Mouse (Mus musculus) C2C12 (cell line): ENCODE measurements around the gene Pdilt. TPM values are rescaled to one million over a fixed set of nuclear protein-coding genes. Genes with fewer than 3 reads are reported as not detected.

Source experiments
- H3K27me3 ChIP-seq: one replicate; pipeline ENCODE4 v1.6.1; 2011; ENCODE audit not compliant: control insufficient read depth, insufficient read depth, insufficient read length
- H3K36me3 ChIP-seq: one replicate; pipeline ENCODE4 v1.6.1; 2011; ENCODE audit not compliant: control insufficient read depth, insufficient read depth
- H3K4me3 ChIP-seq: one replicate; pipeline ENCODE4 v1.5.1; 2011; ENCODE audit warnings: mild to moderate bottlenecking, control low read depth; ENCODE audit not compliant: poor library complexity, insufficient read depth, severe bottlenecking
- H3K79me2 ChIP-seq: one replicate; pipeline ENCODE4 v1.6.1; 2011; ENCODE audit not compliant: control insufficient read depth, insufficient read depth
- H3K79me3 ChIP-seq: one replicate; pipeline ENCODE4 v1.6.1; 2011; ENCODE audit warnings: low read depth, control low read depth
- H3ac ChIP-seq: one replicate; pipeline ENCODE3; 2011; ENCODE audit warnings: low read depth; ENCODE audit not compliant: control insufficient read depth, insufficient read length
- CEBPB ChIP-seq: IDR thresholded peaks from one replicate; pipeline ENCODE4 v1.6.1; 2011; ENCODE audit warnings: low read depth, mild to moderate bottlenecking, control low read depth, moderate library complexity
- CTCF ChIP-seq: IDR thresholded peaks from one replicate; pipeline ENCODE4 v1.5.1; 2011; ENCODE audit not compliant: control insufficient read depth, insufficient read depth, insufficient read length
- FOSL1 ChIP-seq: IDR thresholded peaks from one replicate; pipeline ENCODE4 v1.8.0; 2011; ENCODE audit warnings: mild to moderate bottlenecking, low read length; ENCODE audit not compliant: poor library complexity, insufficient read depth, severe bottlenecking
- MAX ChIP-seq: IDR thresholded peaks from one replicate; pipeline ENCODE4 v1.6.1; 2011; ENCODE audit warnings: mild to moderate bottlenecking, control low read depth
- MYOD1 ChIP-seq: IDR thresholded peaks from one replicate; pipeline ENCODE4 v1.6.1; 2011; ENCODE audit warnings: low read depth; ENCODE audit not compliant: control insufficient read depth, insufficient read length
- MYOG ChIP-seq: IDR thresholded peaks from one replicate; pipeline ENCODE4 v1.6.1; 2011; ENCODE audit not compliant: control insufficient read depth, insufficient read length; ENCODE audit errors: extremely low read depth
- USF1 ChIP-seq: IDR thresholded peaks from one replicate; pipeline ENCODE4 v1.6.1; 2011; ENCODE audit warnings: low read depth, mild to moderate bottlenecking, control low read depth, moderate library complexity
- polyA plus RNA-seq: library from polyadenylated mRNA; unstranded; fragments of >200 nt; fragmentation: generic; extraction: Trizol; gene quantifications from one replicate; pipeline ENCODE4 v1.2.1, GENCODE M21; 2012; ENCODE audit warnings: missing spikeins

The Pdilt gene
- polyA plus RNA-seq, 1 experiment = not detected

DNA sequence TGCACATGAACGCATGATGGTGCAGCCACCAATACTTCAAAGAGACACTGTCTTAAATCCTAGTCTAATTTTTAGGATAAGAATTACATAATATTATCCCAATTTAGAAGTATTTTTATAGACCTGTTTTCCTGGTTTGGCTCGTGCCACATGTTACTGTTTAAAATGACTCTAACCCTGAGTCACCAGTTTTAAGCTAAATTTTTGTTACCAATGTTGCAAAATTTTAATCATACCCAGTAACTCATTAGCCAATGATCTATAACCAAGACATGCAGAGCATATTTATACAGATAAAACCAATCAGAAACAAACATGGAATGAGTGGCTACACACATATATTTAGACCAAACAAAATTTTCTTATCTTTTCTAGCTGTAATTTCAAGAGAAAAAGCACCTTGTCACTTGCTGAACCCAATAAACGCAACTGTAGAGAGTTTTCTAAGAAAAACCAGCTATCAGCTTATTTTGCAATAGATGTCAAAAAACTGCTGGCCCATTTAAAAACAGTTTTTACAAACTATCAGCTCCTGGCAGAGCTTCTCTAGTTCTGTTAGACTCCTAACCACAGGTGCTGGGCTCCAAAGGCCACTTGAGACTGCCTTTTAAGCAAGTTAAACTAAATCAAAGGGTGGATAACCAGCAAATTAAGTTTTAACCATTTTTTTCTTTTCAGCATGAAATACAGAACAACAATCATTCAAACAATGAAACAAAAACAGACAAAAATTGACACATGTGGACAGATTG is 27.4 kb upstream of the Pdilt start:
- no peak overlapping the region for H3ac ChIP-seq
- H3K36me3 ChIP-seq = no peaks in the 10 kb centered on the region
- no peaks in the 10 kb centered on the region for H3K79me3 ChIP-seq
- TF ChIP-seq MYOG (no peak), CTCF (no peak), MYOD1 (no peak), FOSL1 (no peak), CEBPB (no peak), MAX (no peak), USF1 (no peak)
- H3K79me2 ChIP-seq = no peaks in the 10 kb centered on the region
- H3K4me3 ChIP-seq = no peak overlapping the region
- H3K27me3 ChIP-seq = no peaks in the 10 kb centered on the region

- no peaks in the 10 kb centered on the region for H3K27me3 ChIP-seq
- no peaks in the 10 kb centered on the region for H3K36me3 ChIP-seq
- H3K79me3 ChIP-seq = no peaks in the 10 kb centered on the region
- no peak overlapping the region for H3ac ChIP-seq
- H3K79me2 ChIP-seq = no peaks in the 10 kb centered on the region
- TF ChIP-seq CTCF (no peak), MAX (no peak), CEBPB (no peak), USF1 (no peak), FOSL1 (no peak), MYOG (no peak), MYOD1 (no peak)
- no peak overlapping the region for H3K4me3 ChIP-seq
These were observed 22.3 kb upstream of the Pdilt start for GRCm38 (mm10) chr7:119545572-119545971.

DNA sequence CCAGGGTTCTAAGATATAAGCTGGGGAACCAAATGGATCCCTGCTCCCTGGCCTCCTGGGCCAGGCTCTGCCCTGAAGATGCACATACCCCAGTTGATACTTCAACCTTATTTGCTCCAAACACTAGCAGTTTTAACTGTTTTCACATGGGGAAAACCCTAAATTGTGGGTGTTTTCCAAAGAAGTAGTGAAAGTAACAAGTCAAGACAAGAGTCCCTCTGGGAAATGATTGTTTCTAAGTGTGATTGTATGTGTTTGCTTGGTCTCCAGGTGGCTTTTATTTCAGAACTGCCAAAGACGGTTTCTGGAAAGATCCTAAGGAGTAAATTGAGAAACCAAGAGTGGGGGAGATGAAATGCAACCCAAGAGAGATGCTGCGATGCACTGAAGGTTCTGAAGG is 19.2 kb upstream of the Pdilt start:
- no peaks in the 10 kb centered on the region for H3K79me2 ChIP-seq
- no peaks in the 10 kb centered on the region for H3K36me3 ChIP-seq
- no peak overlapping the region for H3ac ChIP-seq
- H3K4me3 ChIP-seq = no peak overlapping the region
- no peaks in the 10 kb centered on the region for H3K79me3 ChIP-seq
- TF ChIP-seq USF1 (no peak), MYOG (no peak), FOSL1 (no peak), MAX (no peak)
- no peaks in the 10 kb centered on the region for H3K27me3 ChIP-seq

GRCm38 (mm10) chr7:119534389-119534788 is 11.1 kb upstream of the Pdilt start:
- no peaks in the 10 kb centered on the region for H3K79me2 ChIP-seq
- no peaks in the 10 kb centered on the region for H3K27me3 ChIP-seq
- no peak overlapping the region for H3ac ChIP-seq
- no peaks in the 10 kb centered on the region for H3K79me3 ChIP-seq
- H3K36me3 ChIP-seq = no peaks in the 10 kb centered on the region
- TF ChIP-seq MYOD1 (no peak), FOSL1 (no peak), MYOG (no peak), CEBPB (no peak), MAX (no peak), USF1 (no peak), CTCF (no peak)
- H3K4me3 ChIP-seq = no peak overlapping the region

DNA sequence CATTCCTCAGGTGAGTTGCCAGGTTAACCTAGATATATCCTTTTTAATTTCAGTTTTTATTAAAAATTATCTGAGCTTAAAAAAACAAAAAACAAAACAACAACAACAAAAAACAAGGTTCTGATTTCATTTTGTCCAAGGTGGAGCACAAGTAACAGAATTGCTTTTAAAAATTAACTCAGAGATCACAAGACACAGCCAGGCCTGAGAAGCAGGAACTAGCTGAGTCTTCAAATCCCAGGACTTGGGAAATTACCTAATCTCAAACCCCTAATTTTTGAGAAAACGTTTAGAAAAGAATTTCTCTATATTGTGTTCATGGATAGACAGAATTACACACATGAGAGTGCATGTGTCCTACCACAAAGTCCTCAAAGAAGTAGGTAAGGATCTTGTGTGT is 9.6 kb upstream of the Pdilt start:
- Histone ChIP-seq H3K27me3 (no peaks in the 10 kb centered on the region), H3ac (no peak overlapping the region), H3K79me2 (no peaks in the 10 kb centered on the region), H3K36me3 (no peaks in the 10 kb centered on the region), H3K4me3 (no peak overlapping the region), H3K79me3 (no peaks in the 10 kb centered on the region)
- TF ChIP-seq FOSL1 (no peak), USF1 (no peak), CTCF (no peak)

- no peaks in the 10 kb centered on the region for H3K27me3 ChIP-seq
- no peaks in the 10 kb centered on the region for H3K36me3 ChIP-seq
- no peaks in the 10 kb centered on the region for H3K79me2 ChIP-seq
- H3K4me3 ChIP-seq = no peak overlapping the region
- no peaks in the 10 kb centered on the region for H3K79me3 ChIP-seq
- no peak for TF ChIP-seq MAX
- H3ac ChIP-seq = no peak overlapping the region
These were observed 5.3 kb upstream of the Pdilt start for GRCm38 (mm10) chr7:119528617-119529016.
